Mouse (Mus musculus): ENCODE measurements around the gene Lhpp.

Lhpp gene

GRCm38 (mm10) chr7:132712044-132712708 lies 101.7 kb downstream of the Lhpp start:
- DNase-seq (ENCODE audit: low spot score in 2 of 2), result no peak

DNA sequence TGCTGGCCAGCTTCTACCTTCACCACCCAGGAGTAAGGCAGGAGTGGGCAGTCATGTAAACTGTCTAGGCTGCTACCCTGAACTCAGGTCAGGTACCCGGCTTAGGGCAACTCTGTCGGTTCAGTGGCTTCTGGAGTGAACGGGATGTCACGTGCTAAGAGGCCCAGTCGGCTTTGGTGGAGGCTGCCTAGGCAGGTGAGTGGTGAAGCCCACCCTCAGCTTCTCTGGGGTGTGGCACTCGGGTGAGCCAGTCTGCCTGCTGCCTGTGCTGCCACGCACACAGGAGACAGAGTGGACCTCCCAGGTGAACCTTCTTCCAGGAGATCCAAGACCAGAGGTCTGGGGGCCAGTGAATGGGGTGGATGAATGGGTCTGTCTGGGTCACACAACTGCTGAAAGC lies 102.5 kb downstream of the Lhpp start:
- DNase-seq (ENCODE audit: low spot score in 2 of 2), result no peak

GRCm38 (mm10) chr7:132713483-132714126 lies 103.2 kb downstream of the Lhpp start:
- no peak for DNase-seq (ENCODE audit: low spot score in 2 of 2)

DNA sequence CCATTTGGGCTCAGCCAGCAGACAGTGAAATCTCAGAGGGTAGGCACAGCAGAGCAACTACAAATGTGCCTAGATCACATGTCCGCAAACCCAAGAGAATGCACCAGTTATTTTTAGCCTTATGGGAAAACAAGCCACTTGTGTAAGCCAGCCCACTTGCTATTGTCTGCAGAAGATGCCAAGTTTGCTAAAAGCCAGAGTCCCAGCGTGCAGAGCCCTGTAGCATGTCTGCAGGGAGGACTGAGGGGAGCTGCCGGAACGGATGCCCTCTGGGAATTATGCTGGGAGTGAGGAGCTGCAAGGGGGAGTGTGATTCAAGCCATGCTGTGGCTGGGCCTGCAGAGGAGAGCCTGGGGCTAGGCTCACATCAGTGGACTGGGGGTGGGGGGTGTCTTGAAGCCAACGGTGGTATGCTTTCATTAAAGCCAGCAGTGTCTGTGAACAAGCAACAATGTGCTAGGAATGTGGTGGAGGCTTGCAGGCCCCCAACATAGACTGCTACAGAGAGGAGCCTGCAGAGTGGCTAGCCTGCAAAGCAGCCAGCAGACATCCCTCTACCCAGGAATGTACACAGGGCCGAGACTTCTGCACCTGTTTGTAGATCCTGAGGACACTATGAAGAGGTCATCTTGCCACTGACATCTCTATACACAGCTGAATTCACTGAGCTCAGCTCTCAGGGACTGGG lies 103.9 kb downstream of the Lhpp start:
- DNase-seq (ENCODE audit: low spot score in 2 of 2), result no peak

DNA sequence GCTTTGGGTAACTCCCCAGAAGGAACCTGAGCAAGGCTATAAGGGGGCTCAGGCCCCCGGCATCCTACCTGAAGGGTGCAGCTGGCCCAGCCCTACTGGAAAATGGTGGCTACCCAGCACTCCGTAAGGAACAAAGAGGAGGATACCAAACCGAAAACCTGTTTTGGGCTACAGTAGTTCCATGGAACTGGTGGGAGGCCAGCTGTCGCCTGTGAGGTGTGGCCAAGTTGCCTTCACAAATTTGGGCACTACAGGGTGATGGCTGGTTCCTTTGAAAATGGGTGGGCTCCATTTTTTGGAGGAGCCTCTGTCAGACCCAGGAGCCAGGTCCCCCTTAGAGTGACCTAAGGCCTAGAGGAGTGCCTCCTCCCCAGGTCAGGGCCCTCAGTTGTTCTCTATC lies 104.8 kb downstream of the Lhpp start:
- DNase-seq (ENCODE audit: low spot score in 2 of 2), result no peak

- DNase-seq (ENCODE audit: low spot score in 2 of 2), result no peak
Observed at GRCm38 (mm10) chr7:132719570-132719969, 109.1 kb downstream of the Lhpp start.

GRCm38 (mm10) chr7:132720562-132720961 lies 110.1 kb downstream of the Lhpp start:
- DNase-seq (ENCODE audit: low spot score in 2 of 2), result peak; percentile 62 to 80

GRCm38 (mm10) chr7:132722401-132723370 lies 112.2 kb downstream of the Lhpp start:
- no peak for DNase-seq (ENCODE audit: low spot score in 2 of 2)

DNA sequence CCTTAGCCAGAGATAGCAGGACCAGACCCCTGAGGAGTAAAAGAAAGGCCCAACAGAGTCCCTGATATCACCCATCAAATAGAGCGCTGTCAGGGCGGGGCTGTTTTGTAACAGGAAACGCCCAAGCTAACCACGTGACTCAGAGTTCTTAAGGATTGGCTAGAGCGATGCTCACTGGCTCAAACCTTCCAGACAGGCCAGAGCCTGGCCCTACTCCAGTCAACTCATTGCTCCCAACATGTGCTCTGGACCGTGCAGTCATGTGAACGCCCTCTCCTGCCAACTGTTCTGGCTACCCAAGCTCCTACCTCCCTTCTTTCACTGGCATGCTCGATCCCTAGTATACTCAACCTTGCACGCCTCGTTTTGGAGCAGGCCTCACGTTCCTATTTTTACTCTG lies 113.5 kb downstream of the Lhpp start:
- no peak for DNase-seq (ENCODE audit: low spot score in 2 of 2)

GRCm38 (mm10) chr7:132724501-132725062 lies 114.1 kb downstream of the Lhpp start:
- no peak for DNase-seq (ENCODE audit: low spot score in 2 of 2)

- no peak for DNase-seq (ENCODE audit: low spot score in 2 of 2)
Observed at GRCm38 (mm10) chr7:132726106-132726861, 115.8 kb downstream of the Lhpp start.

DNA sequence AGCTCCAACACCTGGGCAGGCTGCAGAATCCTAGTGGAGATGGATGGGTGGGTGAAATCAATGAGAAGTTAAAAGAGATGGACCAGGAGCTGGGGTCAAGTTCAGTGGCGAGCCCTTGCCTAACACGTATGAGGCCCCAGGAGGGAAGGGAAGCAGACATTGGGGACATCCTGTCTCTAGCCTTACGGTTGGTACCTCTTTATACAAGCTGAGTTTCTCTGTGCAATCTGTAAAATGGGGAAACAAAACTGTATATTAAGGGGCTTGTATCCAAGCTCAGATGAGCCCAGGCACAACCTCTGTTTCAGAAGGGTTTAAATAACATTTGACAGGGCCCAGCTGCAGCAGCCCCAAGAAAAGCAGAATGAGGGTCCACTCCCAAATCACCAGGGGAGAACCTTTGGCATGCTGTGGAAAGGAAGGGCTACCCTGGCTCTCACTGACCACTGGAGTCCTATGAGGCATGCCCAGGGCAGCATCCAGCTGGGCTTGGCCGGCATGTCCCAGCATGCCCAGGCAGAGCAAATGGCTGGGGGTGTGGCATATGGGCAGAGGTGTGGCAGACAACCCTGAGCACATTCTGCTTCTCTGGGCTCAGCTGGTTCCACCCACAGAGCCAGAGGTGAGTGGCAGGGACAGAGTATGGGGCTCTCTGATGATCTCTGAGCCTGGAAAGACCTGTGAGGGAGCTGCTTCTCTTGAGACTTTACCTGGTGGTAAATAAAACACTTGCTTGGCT lies 118.8 kb downstream of the Lhpp start:
- DNase-seq (ENCODE audit: low spot score in 2 of 2), result no peak

GRCm38 (mm10) chr7:132730510-132730909 lies 120.1 kb downstream of the Lhpp start:
- DNase-seq (ENCODE audit: low spot score in 2 of 2), result no peak

- DNase-seq (ENCODE audit: low spot score in 2 of 2), result no peak
Observed at GRCm38 (mm10) chr7:132731558-132731957, 121.1 kb downstream of the Lhpp start.

DNA sequence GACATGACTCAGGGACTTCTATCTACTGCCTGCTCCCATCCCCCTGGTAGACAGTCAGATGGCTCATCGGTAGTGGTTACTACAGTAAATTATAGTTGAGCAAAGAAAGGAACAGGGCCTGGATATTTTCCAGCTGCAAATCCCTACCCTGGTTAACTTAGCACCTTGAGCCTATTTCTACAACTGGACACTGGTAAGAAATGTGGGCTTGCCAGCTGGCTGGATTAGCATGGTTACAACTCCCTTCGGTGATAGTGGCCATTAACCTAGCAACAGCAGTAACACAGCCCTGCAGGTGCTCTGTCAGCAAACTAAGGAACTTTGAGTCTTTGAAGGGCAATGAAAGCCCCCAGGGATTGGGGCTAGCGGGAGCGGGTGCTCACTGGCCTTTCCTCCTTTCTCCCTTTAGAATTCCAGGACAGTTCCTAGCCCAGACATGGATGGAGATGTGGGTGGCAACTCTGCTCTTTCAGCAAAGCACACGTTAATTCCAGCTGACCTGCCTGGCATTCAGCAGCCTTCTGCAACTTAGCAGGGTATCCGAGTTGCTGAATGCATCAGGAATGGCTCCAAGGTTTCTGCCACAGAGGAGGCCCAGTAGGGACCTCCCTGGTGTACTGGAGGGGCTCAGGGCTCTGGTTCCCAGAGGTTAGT lies 121.8 kb downstream of the Lhpp start:
- no peak for DNase-seq (ENCODE audit: low spot score in 2 of 2)

GRCm38 (mm10) chr7:132733521-132733920 lies 123.1 kb downstream of the Lhpp start:
- no peak for DNase-seq (ENCODE audit: low spot score in 2 of 2)

- no peak for DNase-seq (ENCODE audit: low spot score in 2 of 2)
Observed at GRCm38 (mm10) chr7:132734222-132734621, 123.8 kb downstream of the Lhpp start.

GRCm38 (mm10) chr7:132735145-132735544 lies 124.7 kb downstream of the Lhpp start:
- peak; percentile 71 to 80 for DNase-seq (ENCODE audit: low spot score in 2 of 2)

- DNase-seq (ENCODE audit: low spot score in 2 of 2), result no peak
Observed at GRCm38 (mm10) chr7:132736099-132736862, 125.8 kb downstream of the Lhpp start.
